Mouse (Mus musculus) liver, embryonic 16.5 days (tissue): ENCODE data around the gene Gm45213. TPM values are rescaled to one million over a fixed set of nuclear protein-coding genes. Genes with fewer than 3 reads are reported as not detected.

Experiments
- ATAC-seq: fragments of 200-750 bp; cut with Nextera tagmentation; 2 replicates; pipeline ENCODE4 v1.8.0; 2017; ENCODE audit warnings: low read depth, mild to moderate bottlenecking, moderate number of reproducible peaks, moderate library complexity
- H3K27ac ChIP-seq: fragments of 300-500 bp; sonication (generic); 2 replicates; pipeline ENCODE4 v1.5.1; 2014; ENCODE audit warnings: mild to moderate bottlenecking, low read length
- H3K27me3 ChIP-seq: fragments of 300-500 bp; sonication (generic); 2 replicates; pipeline ENCODE4 v1.6.1; 2014; ENCODE audit warnings: low read depth, low read length, mixed read lengths; ENCODE audit not compliant: control insufficient read depth, insufficient read depth
- H3K36me3 ChIP-seq: fragments of 300-500 bp; sonication (generic); 2 replicates; pipeline ENCODE4 v1.6.1; 2014; ENCODE audit warnings: mild to moderate bottlenecking; ENCODE audit not compliant: control insufficient read depth, insufficient read depth
- H3K4me1 ChIP-seq: fragments of 300-500 bp; sonication (generic); 2 replicates; pipeline ENCODE4 v1.6.1; 2014; ENCODE audit warnings: low read depth, low read length, mixed read lengths; ENCODE audit not compliant: control insufficient read depth
- H3K4me2 ChIP-seq: fragments of 300-500 bp; sonication (generic); 2 replicates; pipeline ENCODE4 v1.6.1; 2014; ENCODE audit warnings: low read depth, low read length, mixed read lengths
- H3K4me3 ChIP-seq: fragments of 300-500 bp; sonication (generic); 2 replicates; pipeline ENCODE4 v1.5.1; 2014; ENCODE audit warnings: low read depth, mild to moderate bottlenecking, low read length
- H3K9ac ChIP-seq: fragments of 300-500 bp; sonication (generic); 2 replicates; pipeline ENCODE4 v1.6.1; 2014; ENCODE audit warnings: low read depth, low read length
- H3K9me3 ChIP-seq: fragments of 300-500 bp; sonication (generic); replicated peaks from 2 replicates; pipeline ENCODE4 v1.6.1; 2016; ENCODE audit warnings: low read length; ENCODE audit not compliant: control insufficient read depth
- WGBS: fragments of 180-500 bp; shearing (Covaris S2); extraction: QIAGEN DNeasy Blood & Tissue Kit; methylation state at CpG from one replicate; pipeline ENCODE4 v1.1.7; 2014; ENCODE audit not compliant: insufficient replicate concordance; 5-methylcytosine and 5-hydroxymethylcytosine counted together
- polyA plus RNA-seq: library from polyadenylated mRNA; unstranded; fragments of >200 nt; fragmentation: Nextera tagmentation; extraction: Ambion mirVana; gene quantifications from 2 replicates; pipeline ENCODE4 v1.2.1, GENCODE M21; 2015

Gene Gm45213
- polyA plus RNA-seq, 1 experiment from 2014 or later, result not detected

- peak within 1 kb of the TSS; percentile 88 for H3K9ac ChIP-seq
- peak within 1 kb of the TSS; percentile 87 for H3K4me3 ChIP-seq
- H3K4me2 ChIP-seq, result peak within 1 kb of the TSS; percentile 97
- peaks cover 4% of the 10 kb centered on the region for H3K27me3 ChIP-seq
- ATAC-seq, result peak; percentile 70
- H3K27ac ChIP-seq, result peak within 1 kb of the TSS; percentile 75
- under 1% methylated on average over 108 of the region's 123 CpGs for WGBS
- peaks cover 38% of the 10 kb centered on the region for H3K4me1 ChIP-seq
- no peaks in the 10 kb centered on the region for H3K36me3 ChIP-seq
- H3K9me3 ChIP-seq, result no peaks in the 10 kb centered on the region
Observed at GRCm38 (mm10) chr7:66108961-66109854, 65.8 kb downstream of the Gm45213 start, which contains the start of gene Chsy1. Gene Chsy1 (plus strand): TSS chr7:66109515.

DNA sequence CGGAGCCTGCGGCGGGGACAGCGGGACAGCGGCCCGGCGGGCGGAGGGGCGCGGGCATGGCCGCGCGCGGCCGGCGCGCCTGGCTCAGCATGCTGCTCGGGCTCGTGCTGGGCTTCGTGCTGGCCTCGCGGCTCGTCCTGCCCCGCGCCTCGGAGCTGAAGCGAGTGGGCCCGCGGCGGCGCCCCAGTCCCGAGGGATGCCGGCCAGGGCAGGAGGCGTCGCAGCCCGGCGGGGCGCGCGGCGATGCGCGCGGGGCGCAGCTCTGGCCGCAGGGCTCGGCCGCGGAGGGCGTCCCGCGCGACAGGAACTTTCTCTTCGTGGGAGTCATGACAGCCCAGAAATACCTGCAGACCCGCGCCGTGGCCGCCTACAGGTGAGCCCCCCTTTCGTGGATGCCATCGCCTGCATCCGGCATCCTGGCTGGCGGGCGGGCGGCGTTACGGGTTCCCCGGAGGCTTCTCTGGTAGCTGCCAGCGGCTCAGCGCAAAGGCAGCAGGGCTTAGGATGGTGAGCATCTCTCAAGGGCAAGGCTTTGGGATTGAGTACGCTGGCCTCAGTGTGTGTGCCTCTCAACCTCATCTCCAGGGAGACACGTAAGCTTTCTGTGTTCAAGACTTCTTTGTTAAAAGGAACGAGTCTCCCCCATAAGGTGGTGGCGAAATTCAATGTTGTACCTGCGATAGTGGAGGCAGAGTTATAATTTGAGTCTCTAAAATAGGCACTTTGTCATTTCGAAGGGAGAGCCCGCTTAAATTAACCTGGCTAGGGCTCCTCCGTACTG, 66.6 kb downstream of the Gm45213 start:
- H3K27me3 ChIP-seq, result peaks cover 4% of the 10 kb centered on the region
- H3K4me2 ChIP-seq, result peak overlapping the region; percentile 97
- WGBS, result under 1% methylated on average over 75 of the region's 77 CpGs
- H3K4me1 ChIP-seq, result peaks cover 46% of the 10 kb centered on the region
- H3K4me3 ChIP-seq, result peak overlapping the region; percentile 87
- peak overlapping the region; percentile 75 for H3K27ac ChIP-seq
- no peaks in the 10 kb centered on the region; the same call in 1 of the 2 replicates for H3K36me3 ChIP-seq
- no peaks in the 10 kb centered on the region for H3K9me3 ChIP-seq
- peak; percentile 33 for ATAC-seq
- H3K9ac ChIP-seq, result peak overlapping the region; percentile 88

GRCm38 (mm10) chr7:66110636-66111112, 67.3 kb downstream of the Gm45213 start:
- Histone ChIP-seq H3K4me1 (peaks cover 52% of the 10 kb centered on the region), H3K9ac (peak overlapping the region; percentile 88), H3K4me3 (peak overlapping the region; percentile 87), H3K27me3 (peaks cover 4% of the 10 kb centered on the region), H3K4me2 (peak overlapping the region; percentile 97), H3K9me3 (no peaks in the 10 kb centered on the region), H3K36me3 (no peaks in the 10 kb centered on the region; the same call in 1 of the 2 replicates), H3K27ac (peak overlapping the region; percentile 75)
- ATAC-seq, result no peak
- WGBS, result 8% methylated on average over 10 of the region's 10 CpGs

- peak overlapping the region; percentile 88 for H3K9ac ChIP-seq
- no peak for ATAC-seq
- no peaks in the 10 kb centered on the region; the same call in 1 of the 2 replicates for H3K36me3 ChIP-seq
- peaks cover 4% of the 10 kb centered on the region for H3K27me3 ChIP-seq
- H3K9me3 ChIP-seq, result no peaks in the 10 kb centered on the region
- H3K4me3 ChIP-seq, result peak overlapping the region; percentile 87
- peak overlapping the region; percentile 97 for H3K4me2 ChIP-seq
- peaks cover 58% of the 10 kb centered on the region for H3K4me1 ChIP-seq
- H3K27ac ChIP-seq, result peak overlapping the region; percentile 75; the same call in 1 of the 2 replicates
- WGBS, result 70% methylated on average over 10 of the region's 10 CpGs
Observed at GRCm38 (mm10) chr7:66111211-66111610, 67.8 kb downstream of the Gm45213 start.

Other genes starting within 250 kb of the Gm45213 start
- gene Pcsk6, start 181.9 kb upstream of the Gm45213 start, polyA plus RNA-seq, result 1.2 and 1.5 TPM in 2 replicates
- gene Snrpa1, start 15.4 kb downstream of the Gm45213 start, polyA plus RNA-seq, result 65.7 and 75.6 TPM in 2 replicates
- 68.0 and 70.3 TPM in 2 replicates for gene Selenos, start 36.0 kb downstream of the Gm45213 start, polyA plus RNA-seq
- gene Chsy1, start 65.9 kb downstream of the Gm45213 start, polyA plus RNA-seq, result 4.9 and 5.4 TPM in 2 replicates